Mouse (Mus musculus) cerebellum, adult 2 months (tissue): ENCODE results near the gene Klhl2.

ENCODE experiments used
- CTCF ChIP-seq: fragments of 200-500 bp; IDR thresholded peaks from 2 replicates; pipeline ENCODE4 v1.5.1; 2011; ENCODE audit warnings: low read depth, mild to moderate bottlenecking, control low read depth, low read length, moderate library complexity, borderline replicate concordance; ENCODE audit not compliant: insufficient read depth
- POLR2A ChIP-seq: fragments of 200-500 bp; IDR thresholded peaks from 2 replicates; pipeline ENCODE4 v1.6.1; 2011; ENCODE audit warnings: low read length, control low read depth, borderline replicate concordance; ENCODE audit not compliant: insufficient read depth

GRCm38 (mm10) chr8:64774136-64774535 lies 75.7 kb downstream of the Klhl2 start:
- TF ChIP-seq POLR2A (no peak), CTCF (no peak)
